Mouse (Mus musculus): ENCODE results near the gene Orc2.
A peak's percentile ranks its signal among the peaks of the same experiment; 100 is the strongest.

Gene Orc2

GRCm38 (mm10) chr1:58423371-58424248 lies 81.3 kb downstream of the Orc2 start, which contains the start of gene Clk1:
Gene Clk1 (minus strand): TSS chr1:58424066.
- DNase-seq = peak; percentile 98

- DNase-seq = peak; percentile 72
Observed at GRCm38 (mm10) chr1:58422879-58423278, 82.0 kb downstream of the Orc2 start.

GRCm38 (mm10) chr1:58420961-58421360 lies 83.9 kb downstream of the Orc2 start:
- DNase-seq = no peak

GRCm38 (mm10) chr1:58420032-58420431 lies 84.9 kb downstream of the Orc2 start:
- DNase-seq = no peak

- DNase-seq = no peak
Observed at GRCm38 (mm10) chr1:58416048-58416447, 88.9 kb downstream of the Orc2 start.

- no peak for DNase-seq
Observed at GRCm38 (mm10) chr1:58415442-58415841, 89.5 kb downstream of the Orc2 start.

All from kidney, adult 9 months (tissue).